Mouse (Mus musculus) B cell, adult (primary cell): Measurements from ENCODE around the gene Clcn2. TPM values are rescaled to one million over a fixed set of nuclear protein-coding genes. Genes with fewer than 3 reads are reported as not detected.

Source experiments
- total RNA-seq: library from RNA; stranded (reverse); gene quantifications from 4 replicates; pipeline ENCODE4 v1.2.4, GENCODE M21; 2023; ENCODE audit not compliant: inconsistent age

The Clcn2 gene
- 1.7 to 3.0 TPM (median 2.5 TPM) in 4 replicates for total RNA-seq

DNA sequence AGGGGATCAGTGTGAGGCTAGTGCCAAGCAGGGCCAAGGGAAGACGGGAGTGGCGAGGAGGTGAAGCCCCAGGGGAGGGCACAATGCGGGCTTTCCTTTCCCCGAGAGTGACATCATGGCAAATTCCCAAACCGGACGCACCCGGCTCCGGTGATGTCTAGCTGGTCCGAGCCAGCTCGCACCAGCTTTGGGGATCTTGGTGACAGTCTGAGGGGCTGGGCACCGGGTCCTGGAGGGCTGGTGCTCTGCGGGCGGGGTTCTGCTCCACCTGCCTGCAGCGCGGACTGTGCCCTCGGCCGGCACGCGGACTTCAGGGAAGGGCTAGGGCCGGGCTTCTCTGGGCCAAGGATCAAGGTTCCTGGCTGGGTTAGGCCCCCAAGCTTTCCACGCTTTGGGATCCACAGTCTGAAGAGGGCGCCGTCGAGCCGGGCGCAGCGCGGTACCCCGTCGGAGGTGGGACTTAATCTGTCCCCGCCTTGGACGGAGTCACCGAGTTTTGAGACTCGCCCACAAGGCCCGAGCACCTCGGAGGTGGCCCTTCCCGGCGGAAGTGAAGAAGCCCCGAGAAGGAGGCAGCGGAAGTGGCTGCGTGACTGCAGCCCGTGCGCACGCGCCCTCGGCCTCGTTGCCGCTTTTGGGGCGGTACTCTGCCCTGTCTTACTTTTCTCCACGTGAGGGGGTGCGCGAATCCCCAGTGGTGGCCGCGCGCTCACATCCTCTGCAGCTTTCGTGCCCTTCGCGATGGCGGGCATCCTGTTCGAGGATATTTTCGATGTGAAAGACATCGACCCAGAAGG, at the start of gene Clcn2, which contains the start of gene Polr2h:
TSS of gene Clcn2 (minus strand) at position 566 of the 797 bp plus-strand sequence.
TSS of gene Polr2h (plus strand) at position 485 of the 797 bp plus-strand sequence.

GRCm38 (mm10) chr16:20733731-20734730, 16.5 kb upstream of the Clcn2 start, which contains the start of gene Thpo:
Gene Thpo (minus strand): TSS chr16:20734511.

DNA sequence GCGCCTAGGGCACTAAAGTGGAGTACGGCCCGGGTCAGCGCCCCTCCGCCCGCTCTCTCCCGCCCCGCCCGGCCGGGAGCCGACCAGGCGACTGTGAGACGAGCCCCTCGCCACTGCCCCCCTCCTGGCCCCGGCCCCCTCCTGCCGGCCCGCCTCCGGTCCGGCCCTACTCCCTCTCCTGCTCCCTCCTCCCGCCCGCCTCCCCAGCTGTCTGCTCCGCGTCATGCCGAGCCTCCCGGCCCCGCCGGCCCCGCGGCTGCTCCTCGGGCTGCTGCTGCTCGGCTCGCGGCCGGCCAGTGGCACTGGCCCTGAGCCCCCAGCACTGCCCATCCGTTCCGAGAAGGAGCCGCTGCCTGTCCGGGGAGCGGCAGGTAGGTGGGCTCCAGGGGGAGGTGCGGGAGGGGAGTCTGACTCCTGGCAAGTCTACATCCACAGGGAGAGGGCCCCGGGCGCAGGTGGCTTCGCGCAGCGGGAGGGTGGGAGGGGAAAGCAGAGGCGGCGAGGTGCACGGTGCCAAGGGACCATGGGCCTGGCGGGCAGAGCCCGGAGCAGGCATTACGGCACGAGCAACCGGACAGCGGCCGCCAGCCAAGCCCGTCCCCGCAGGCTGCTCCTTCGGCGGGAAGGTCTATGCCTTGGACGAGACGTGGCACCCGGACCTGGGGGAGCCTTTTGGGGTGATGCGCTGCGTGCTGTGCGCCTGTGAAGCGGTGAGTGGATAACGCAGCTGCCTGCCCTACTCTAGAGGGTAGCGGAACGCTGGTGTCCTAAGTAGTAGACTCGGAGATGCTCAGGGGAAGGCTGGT, 15.6 kb upstream of the Clcn2 start, which contains the start of gene Chrd:
TSS of gene Chrd (plus strand) at position 203 of the 806 bp plus-strand sequence.

DNA sequence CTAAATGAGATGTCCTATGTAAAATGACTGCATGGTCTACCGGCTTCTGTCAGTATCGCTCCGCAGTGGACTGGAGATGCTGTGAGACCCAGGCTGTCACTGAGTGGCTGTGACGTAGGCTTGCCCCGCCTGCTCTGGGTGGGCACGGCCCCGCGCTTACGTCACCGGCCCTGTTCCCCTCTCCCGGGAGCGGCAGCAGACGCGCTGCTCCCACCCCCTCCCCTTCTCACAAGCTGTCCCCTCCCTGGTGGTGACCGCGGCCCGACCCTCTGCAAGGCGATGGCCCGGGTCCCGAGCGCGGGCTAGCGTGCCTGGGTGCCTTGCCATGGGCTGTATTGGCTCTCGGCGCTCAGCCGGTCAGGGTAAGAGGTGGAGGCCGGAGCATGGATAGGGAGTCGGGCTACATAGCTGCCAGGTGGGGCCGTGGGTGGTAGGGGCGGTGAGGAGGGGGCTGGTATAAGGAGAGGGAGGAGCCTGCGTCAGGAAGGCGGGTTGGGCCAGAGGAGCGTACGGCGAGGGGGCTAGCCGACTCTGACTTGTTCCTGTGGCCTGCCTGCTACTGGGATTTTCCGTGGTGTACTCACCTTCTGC, 24.3 kb downstream of the Clcn2 start, which contains the start of gene Fam131a:
TSS of gene Fam131a (plus strand) at position 131 of the 591 bp plus-strand sequence.

DNA sequence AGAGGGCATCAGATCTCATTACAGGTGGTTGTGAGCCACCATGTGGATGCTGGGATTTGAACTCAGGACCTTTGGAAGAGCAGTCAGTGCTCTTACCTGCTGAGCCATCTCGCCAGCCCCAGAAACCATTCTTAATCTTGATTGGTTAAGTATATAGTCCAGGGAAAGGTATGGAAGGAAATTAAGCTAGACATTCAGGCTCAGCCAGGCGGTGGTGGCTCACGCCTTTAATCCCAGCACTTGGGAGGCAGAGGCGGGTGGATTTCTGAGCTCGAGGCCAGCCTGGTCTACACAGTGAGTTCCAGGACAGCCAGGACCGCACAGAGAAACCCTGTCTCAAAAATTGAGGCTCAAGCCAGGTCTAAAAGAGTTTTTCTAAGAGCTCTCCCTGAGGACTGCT, 49.5 kb downstream of the Clcn2 start, which contains the start of gene Eif4g1:
TSS of gene Eif4g1 (plus strand) at position 301 of the 400 bp plus-strand sequence.

Other genes starting within 250 kb of the Clcn2 start
- 43.3 to 54.2 TPM (median 47.7 TPM) in 4 replicates for gene Eif2b5, start 218.9 kb downstream of the Clcn2 start, total RNA-seq
- 36.5 to 43.6 TPM (median 40.5 TPM) in 4 replicates for gene Dvl3, start 200.8 kb downstream of the Clcn2 start, total RNA-seq
- 161 to 198 TPM (median 189 TPM) in 4 replicates for gene Ap2m1, start 182.3 kb downstream of the Clcn2 start, total RNA-seq
- 87.9 to 111 TPM (median 94.7 TPM) in 4 replicates for gene Abcf3, start 169.2 kb downstream of the Clcn2 start, total RNA-seq
- gene Vwa5b2, start 128.3 kb downstream of the Clcn2 start, total RNA-seq, result 0.16 to 0.22 TPM in 2 of 4 replicates, not detected in the others
- 3.2 to 6.3 TPM (median 5.3 TPM) in 4 replicates for gene Eef1akmt4, start 106.2 kb downstream of the Clcn2 start, total RNA-seq
- gene Gm49333, start 106.1 kb downstream of the Clcn2 start, total RNA-seq, result not detected in 4 replicates
- 9.2 to 16.0 TPM (median 12.0 TPM) in 4 replicates for gene Alg3, start 106.0 kb downstream of the Clcn2 start, total RNA-seq
- 0.81 to 0.93 TPM in 2 of 4 replicates, not detected in the others for gene Camk2n2, start 96.5 kb downstream of the Clcn2 start, total RNA-seq
- 0.29 TPM in 1 of 4 replicates, not detected in the others for gene Ece2, start 87.9 kb downstream of the Clcn2 start, total RNA-seq
- gene Psmd2, start 66.1 kb downstream of the Clcn2 start, total RNA-seq, result 115 to 128 TPM (median 126 TPM) in 4 replicates
- gene Eif4g1, start 49.4 kb downstream of the Clcn2 start, total RNA-seq, result 314 to 343 TPM (median 331 TPM) in 4 replicates
- gene Fam131a, start 24.5 kb downstream of the Clcn2 start, total RNA-seq, result 0.22 to 0.66 TPM (median 0.33 TPM) in 4 replicates
- gene Polr2h, start 81 bp downstream of the Clcn2 start, total RNA-seq, result 15.6 to 18.0 TPM (median 17.4 TPM) in 4 replicates
- not detected in 4 replicates for gene Chrd, start 15.4 kb upstream of the Clcn2 start, total RNA-seq
- not detected in 4 replicates for gene Thpo, start 16.8 kb upstream of the Clcn2 start, total RNA-seq